Mouse (Mus musculus): ENCODE measurements around the gene Prss40. TPM values are rescaled to one million over a fixed set of nuclear protein-coding genes. Genes with fewer than 3 reads are reported as not detected.
"Not testable (repeated sequence)": the region's sequence is repeated elsewhere in the genome, so short reads cannot be mapped to it uniquely, and the experiment has no call there.

Prss40 gene
- polyA plus RNA-seq, 2 experiments, result not detected

- WGBS, result 97% methylated on average over 1 of the region's 1 CpGs
These were observed 7.1 kb downstream of the Prss40 start for GRCm38 (mm10) chr1:34553690-34554089.

DNA sequence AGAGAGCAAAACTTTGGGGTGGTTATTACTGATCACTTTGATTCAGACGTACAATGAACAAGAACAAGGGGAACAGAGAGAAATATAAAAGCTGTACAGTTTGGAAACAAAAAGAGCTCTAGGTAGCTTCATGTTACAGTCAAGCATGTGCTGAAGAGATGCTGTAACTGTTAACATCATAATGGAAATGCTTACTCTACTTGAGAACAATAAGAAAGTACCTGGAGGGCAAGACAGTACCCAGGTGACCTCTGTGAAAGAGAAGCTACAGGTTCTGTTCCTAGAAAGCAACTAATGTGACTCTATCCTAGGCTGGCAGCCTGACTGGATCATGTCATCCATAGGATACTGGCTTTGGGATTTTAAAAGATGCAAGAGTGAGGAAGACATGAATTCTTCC is 13.7 kb downstream of the Prss40 start:
- Histone ChIP-seq H3K4me1 (ENCODE audit: control insufficient read depth, insufficient read depth, low read length) (no peaks in the 10 kb centered on the region), H3K4me2 (replicated peaks; ENCODE audit: low read depth, low read length, severe bottlenecking) (no peak overlapping the region), H3K9ac (ENCODE audit: low read depth, low read length, severe bottlenecking) (no peak overlapping the region), H3K27me3 (ENCODE audit: control insufficient read depth, insufficient read depth, low read length) (no peaks in the 10 kb centered on the region), H3K4me3 (replicated peaks; ENCODE audit: low read length) (no peak overlapping the region), H3K27ac (replicated peaks; ENCODE audit: low read depth, low read length) (no peak overlapping the region), H3K9me3 (ENCODE audit: control insufficient read depth, low read length) (0 out of 2 replicates have a peak, but pooled peaks cover 4% of the 10 kb centered on the region), H3K36me3 (ENCODE audit: control insufficient read depth, insufficient read depth, low read length) (no peaks in the 10 kb centered on the region)
- 86% methylated on average over 1 of the region's 1 CpGs for WGBS
- ATAC-seq (ENCODE audit: low FRiP score, low read depth) (no peak), DNase-seq (ENCODE audit: low spot score) (no peak)
- no peak for TF ChIP-seq POLR2A (IDR thresholded peaks at IDR 0.05; ENCODE audit: borderline replicate concordance, extremely low read depth, insufficient read depth, insufficient read length)

More at GRCm38 (mm10) chr1:34553690-34554089, 7.1 kb downstream of the Prss40 start:
- Histone ChIP-seq H3K4me2 (replicated peaks; ENCODE audit: low read depth, low read length, severe bottlenecking) (no peak overlapping the region), H3K27me3 (ENCODE audit: control insufficient read depth, insufficient read depth, low read length) (no peaks in the 10 kb centered on the region), H3K4me1 (ENCODE audit: control insufficient read depth, insufficient read depth, low read length) (no peaks in the 10 kb centered on the region), H3K4me3 (replicated peaks; ENCODE audit: low read length) (no peak overlapping the region), H3K9ac (ENCODE audit: low read depth, low read length, severe bottlenecking) (no peak overlapping the region), H3K36me3 (ENCODE audit: control insufficient read depth, insufficient read depth, low read length) (no peaks in the 10 kb centered on the region), H3K27ac (replicated peaks; ENCODE audit: low read depth, low read length) (no peak overlapping the region), H3K9me3 (ENCODE audit: control insufficient read depth, low read length) (0 out of 2 replicates have a peak, but pooled peaks cover 2% of the 10 kb centered on the region)
- DNase-seq (ENCODE audit: low spot score) (no peak), ATAC-seq (ENCODE audit: low FRiP score, low read depth) (no peak)
- TF ChIP-seq POLR2A (IDR thresholded peaks at IDR 0.05; ENCODE audit: borderline replicate concordance, extremely low read depth, insufficient read depth, insufficient read length), result no peak

GRCm38 (mm10) chr1:34536767-34537485 is 23.8 kb downstream of the Prss40 start:
- Histone ChIP-seq H3K9ac (ENCODE audit: low read depth, low read length, severe bottlenecking) (no peak overlapping the region), H3K4me2 (replicated peaks; ENCODE audit: low read depth, low read length, severe bottlenecking) (peak overlapping the region; percentile 20), H3K36me3 (ENCODE audit: control insufficient read depth, insufficient read depth, low read length) (no peaks in the 10 kb centered on the region), H3K9me3 (ENCODE audit: control insufficient read depth, low read length) (no peaks in the 10 kb centered on the region), H3K4me1 (ENCODE audit: control insufficient read depth, insufficient read depth, low read length) (peaks cover 5% of the 10 kb centered on the region), H3K27me3 (ENCODE audit: control insufficient read depth, insufficient read depth, low read length) (peaks cover 28% of the 10 kb centered on the region), H3K27ac (replicated peaks; ENCODE audit: low read depth, low read length) (no peak overlapping the region), H3K4me3 (replicated peaks; ENCODE audit: low read length) (peak overlapping the region; percentile 15)
- 7% methylated on average over 16 of the region's 16 CpGs for WGBS
- DNase-seq (ENCODE audit: low spot score) (peak; percentile 23), ATAC-seq (ENCODE audit: low FRiP score, low read depth) (peak; percentile 37; the same call in 1 of the 2 replicates)
- no peak for TF ChIP-seq POLR2A (IDR thresholded peaks at IDR 0.05; ENCODE audit: borderline replicate concordance, extremely low read depth, insufficient read depth, insufficient read length)

GRCm38 (mm10) chr1:34536291-34536766 is 24.4 kb downstream of the Prss40 start:
- H3K9ac ChIP-seq (ENCODE audit: low read depth, low read length, severe bottlenecking), result no peak overlapping the region
- DNase-seq (ENCODE audit: low spot score) (peak; percentile 3), ATAC-seq (ENCODE audit: low FRiP score, low read depth) (no peak)
- peak overlapping the region; percentile 15 for H3K4me3 ChIP-seq (replicated peaks; ENCODE audit: low read length)
- no peak overlapping the region for H3K27ac ChIP-seq (replicated peaks; ENCODE audit: low read depth, low read length)
- H3K27me3 ChIP-seq (ENCODE audit: control insufficient read depth, insufficient read depth, low read length), result peaks cover 28% of the 10 kb centered on the region
- H3K9me3 ChIP-seq (ENCODE audit: control insufficient read depth, low read length), result no peaks in the 10 kb centered on the region
- no peaks in the 10 kb centered on the region for H3K36me3 ChIP-seq (ENCODE audit: control insufficient read depth, insufficient read depth, low read length)
- 1% methylated on average over 14 of the region's 14 CpGs for WGBS
- H3K4me1 ChIP-seq (ENCODE audit: control insufficient read depth, insufficient read depth, low read length), result peaks cover 5% of the 10 kb centered on the region
- no peak for TF ChIP-seq POLR2A (IDR thresholded peaks at IDR 0.05; ENCODE audit: borderline replicate concordance, extremely low read depth, insufficient read depth, insufficient read length)
- H3K4me2 ChIP-seq (replicated peaks; ENCODE audit: low read depth, low read length, severe bottlenecking), result peak overlapping the region; percentile 20; the same call in 1 of the 2 replicates

DNA sequence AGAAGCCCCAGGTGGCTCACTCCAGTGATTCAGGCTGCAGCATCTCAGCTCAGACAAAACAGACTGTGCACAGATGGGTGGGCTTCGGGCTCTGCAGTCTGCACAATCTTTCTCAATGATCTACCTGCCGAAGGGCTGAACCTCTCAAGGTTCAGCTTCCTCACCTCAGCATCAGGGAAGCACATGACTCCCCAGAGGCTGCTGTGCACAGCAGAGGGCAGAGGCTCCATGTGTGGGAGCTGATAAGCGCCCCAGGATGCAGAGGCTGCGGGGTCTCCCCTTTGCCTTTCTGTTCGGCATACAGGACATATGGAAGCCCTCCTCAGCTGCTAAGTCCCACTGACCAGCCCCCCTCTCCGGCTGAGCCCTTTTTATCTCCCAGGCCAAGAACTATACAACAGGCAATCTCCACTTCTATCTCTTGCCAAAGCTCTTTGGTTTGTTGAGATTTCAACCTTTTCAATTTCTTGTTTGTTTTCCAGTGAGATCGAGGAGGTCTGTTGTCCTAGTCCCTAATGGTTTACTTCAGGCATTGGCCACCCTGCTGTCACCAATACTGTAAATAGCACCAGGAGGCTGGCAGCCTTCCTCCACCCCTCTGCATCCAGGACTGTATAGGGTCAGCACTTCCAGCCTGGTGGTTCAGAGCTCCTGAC is 25.6 kb downstream of the Prss40 start, which contains the start of gene Cfc1:
Gene Cfc1, plus strand, starts transcription at position 606 of the 656 bp plus-strand sequence.
- Histone ChIP-seq H3K4me3 (replicated peaks; ENCODE audit: low read length) (peak within 1 kb of the TSS; percentile 15), H3K27me3 (ENCODE audit: control insufficient read depth, insufficient read depth, low read length) (peaks cover 28% of the 10 kb centered on the region), H3K4me2 (replicated peaks; ENCODE audit: low read depth, low read length, severe bottlenecking) (peak within 1 kb of the TSS; percentile 20; the same call in 1 of the 2 replicates)
- H3K27ac ChIP-seq (replicated peaks; ENCODE audit: low read depth, low read length); ATAC-seq (ENCODE audit: low FRiP score, low read depth); H3K9ac ChIP-seq (ENCODE audit: low read depth, low read length, severe bottlenecking); H3K9me3 ChIP-seq (ENCODE audit: control insufficient read depth, low read length); DNase-seq (ENCODE audit: low spot score); H3K4me1 ChIP-seq (ENCODE audit: control insufficient read depth, insufficient read depth, low read length); H3K36me3 ChIP-seq (ENCODE audit: control insufficient read depth, insufficient read depth, low read length): not testable (repeated sequence)
- WGBS, result 31% methylated on average over 7 of the region's 7 CpGs

- H3K9ac ChIP-seq (ENCODE audit: low read depth, low read length, severe bottlenecking); H3K4me3 ChIP-seq (replicated peaks; ENCODE audit: low read length); H3K9me3 ChIP-seq (ENCODE audit: control insufficient read depth, low read length); H3K4me2 ChIP-seq (replicated peaks; ENCODE audit: low read depth, low read length, severe bottlenecking); DNase-seq (ENCODE audit: low spot score); ATAC-seq (ENCODE audit: low FRiP score, low read depth); H3K27ac ChIP-seq (replicated peaks; ENCODE audit: low read depth, low read length); H3K36me3 ChIP-seq (ENCODE audit: control insufficient read depth, insufficient read depth, low read length); H3K4me1 ChIP-seq (ENCODE audit: control insufficient read depth, insufficient read depth, low read length): not testable (repeated sequence)
- peaks cover 28% of the 10 kb centered on the region for H3K27me3 ChIP-seq (ENCODE audit: control insufficient read depth, insufficient read depth, low read length)
- 45% methylated on average over 3 of the region's 3 CpGs for WGBS
These were observed 26.2 kb downstream of the Prss40 start for GRCm38 (mm10) chr1:34534574-34534973.

Measured in limb, embryonic 14.5 days (tissue).